Mouse (Mus musculus) ES-Bruce4 (cell line): ENCODE results near the gene Pcsk5.

ENCODE experiments used
- CTCF ChIP-seq: IDR thresholded peaks from one replicate; pipeline ENCODE4 v1.8.1; 2011; ENCODE audit warnings: low read depth, low read length
- EP300 ChIP-seq: IDR thresholded peaks from 2 replicates; pipeline ENCODE4 v1.6.1; 2011; ENCODE audit warnings: low read depth, low read length; ENCODE audit not compliant: insufficient read depth

DNA sequence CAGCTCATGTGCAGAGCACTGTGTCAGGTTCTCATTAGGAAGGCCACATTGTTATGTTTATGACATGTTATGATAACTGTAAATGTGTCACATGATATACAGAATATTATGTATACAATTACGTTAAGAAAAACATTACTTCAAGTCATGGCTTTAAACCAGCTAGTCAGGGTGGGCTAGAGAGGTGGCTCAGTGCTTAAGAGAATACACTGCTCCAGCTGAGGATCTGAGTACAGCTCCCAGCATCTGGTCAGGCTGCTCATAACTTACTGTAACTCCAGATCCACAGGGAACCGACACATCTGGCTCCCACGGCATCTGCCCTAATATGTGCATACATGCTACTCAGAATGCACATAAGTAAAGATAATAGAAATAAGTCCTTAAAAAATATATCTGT lies 187.5 kb downstream of the Pcsk5 start:
- TF ChIP-seq EP300 (no peak), CTCF (no peak)
